Mouse (Mus musculus) midbrain, postnatal 0 days (tissue): ENCODE measurements at regions not wholly inside any gene's neighbourhood (a gene's known extent, or its start where the extent isn't known, plus 50 kb on each side); places are given as distances from the start of the nearest gene placed in this dataset.
A peak's percentile ranks its signal among the peaks of the same experiment; 100 is the strongest.

ENCODE experiments used
- ATAC-seq: fragments of 200-750 bp; cut with Nextera tagmentation; 2 replicates; pipeline ENCODE4 v1.8.0; 2017; ENCODE audit warnings: moderate number of reproducible peaks, mild to moderate bottlenecking, moderate TSS enrichment, moderate library complexity; ENCODE audit not compliant: low FRiP score
- DNase-seq: peaks from one replicate; pipeline ENCODE4 v3.0.0-alpha.2; 2015; ENCODE audit warnings: low spot score
- H3K27ac ChIP-seq: fragments of 300-500 bp; sonication (generic); 2 replicates; pipeline ENCODE4 v1.5.1; 2014; ENCODE audit warnings: low read depth, mild to moderate bottlenecking, low read length, mixed read lengths
- H3K27me3 ChIP-seq: fragments of 300-500 bp; sonication (generic); 2 replicates; pipeline ENCODE4 v1.6.1; 2014; ENCODE audit warnings: low read length, control low read depth, mixed read lengths; ENCODE audit not compliant: insufficient read depth
- H3K36me3 ChIP-seq: fragments of 300-500 bp; sonication (generic); 2 replicates; pipeline ENCODE4 v1.6.1; 2014; ENCODE audit warnings: low read length, control low read depth, mixed read lengths; ENCODE audit not compliant: insufficient read depth
- H3K4me1 ChIP-seq: fragments of 300-500 bp; sonication (generic); 2 replicates; pipeline ENCODE4 v1.6.1; 2014; ENCODE audit warnings: mild to moderate bottlenecking, control low read depth, antibody characterized with exemption, low read length, mixed read lengths; ENCODE audit not compliant: insufficient read depth
- H3K4me2 ChIP-seq: fragments of 300-500 bp; sonication (generic); 2 replicates; pipeline ENCODE4 v1.6.1; 2014; ENCODE audit warnings: low read depth, mild to moderate bottlenecking, low read length, mixed read lengths; ENCODE audit not compliant: poor library complexity, severe bottlenecking
- H3K4me3 ChIP-seq: fragments of 300-500 bp; sonication (generic); 2 replicates; pipeline ENCODE4 v1.5.1; 2014; ENCODE audit warnings: low read depth, mild to moderate bottlenecking, low read length, moderate library complexity
- H3K9ac ChIP-seq: fragments of 300-500 bp; sonication (generic); replicated peaks from 2 replicates; pipeline ENCODE4 v1.6.1; 2014; ENCODE audit warnings: mild to moderate bottlenecking, low read length, moderate library complexity, mixed read lengths; ENCODE audit not compliant: poor library complexity, severe bottlenecking
- H3K9me3 ChIP-seq: fragments of 300-500 bp; sonication (generic); 2 replicates; pipeline ENCODE4 v1.6.1; 2016; ENCODE audit warnings: low read length, control low read depth
- CTCF ChIP-seq: IDR thresholded peaks from 2 replicates; pipeline ENCODE4 v1.5.1; 2016; ENCODE audit warnings: antibody characterized with exemption, mild to moderate bottlenecking
- WGBS: fragments of 180-500 bp; shearing (Covaris S2); extraction: QIAGEN DNeasy Blood & Tissue Kit; methylation state at CpG from one replicate; pipeline ENCODE4 v1.1.7; 2014; 5-methylcytosine and 5-hydroxymethylcytosine counted together

- H3K36me3 ChIP-seq, result no peaks in the 10 kb centered on the region
- no peaks in the 10 kb centered on the region for H3K27me3 ChIP-seq
- DNase-seq (no peak), ATAC-seq (no peak)
- TF ChIP-seq CTCF, result peak; percentile 49
- H3K4me2 ChIP-seq, result no peak overlapping the region
- no peaks in the 10 kb centered on the region for H3K9me3 ChIP-seq
- WGBS, result 25% methylated on average over 1 of the region's 1 CpGs
- no peaks in the 10 kb centered on the region for H3K4me1 ChIP-seq
- H3K27ac ChIP-seq, result no peak overlapping the region
- H3K9ac ChIP-seq, result no peak overlapping the region
- no peak overlapping the region for H3K4me3 ChIP-seq
These were observed 86.6 kb upstream of the Vmn1r26 start for GRCm38 (mm10) chr6:58101605-58102004.
